Mouse (Mus musculus): ENCODE data around the gene Acpp.

GRCm38 (mm10) chr9:104247307-104247987, 90.1 kb downstream of the Acpp start:
- TF ChIP-seq CTCF (IDR thresholded peaks at IDR 0.05; ENCODE audit: control insufficient read depth, insufficient read depth, insufficient replicate concordance, low read depth, low read length) (no peak), POLR2A (IDR thresholded peaks at IDR 0.05; ENCODE audit: control insufficient read depth, low read depth, low read length) (no peak)

Data from testis, adult 2 months (tissue).